Mouse (Mus musculus): ENCODE results near the gene Olfr1277. TPM values are rescaled to one million over a fixed set of nuclear protein-coding genes. Genes with fewer than 3 reads are reported as not detected.

The Olfr1277 gene
- polyA plus RNA-seq (2012; ENCODE audit: low replicate concordance) = not detected in 2 replicates

GRCm38 (mm10) chr2:111274006-111274405 is at the start of gene Olfr1277:
Olfr1277 (minus strand) TSS chr2:111274106.

GRCm38 (mm10) chr2:111313717-111314116 is 39.8 kb upstream of the Olfr1277 start, which contains the start of gene Olfr1280:
Olfr1280 (plus strand) TSS chr2:111314017.

GRCm38 (mm10) chr2:111300374-111300773 is 26.5 kb upstream of the Olfr1277 start, which contains the start of gene Olfr1279:
Olfr1279 (plus strand) TSS chr2:111300635.

GRCm38 (mm10) chr2:111289836-111290235 is 15.9 kb upstream of the Olfr1277 start, which contains the start of gene Olfr1278:
Olfr1278 (plus strand) TSS chr2:111290136.

GRCm38 (mm10) chr2:111254216-111254615 is 19.7 kb downstream of the Olfr1277 start, which contains the start of gene Olfr1276:
Olfr1276 (plus strand) TSS chr2:111254516.

GRCm38 (mm10) chr2:111235186-111235585 is 38.7 kb downstream of the Olfr1277 start, which contains the start of gene Olfr1275:
Olfr1275 (minus strand) TSS chr2:111235286.

GRCm38 (mm10) chr2:111229502-111229901 is 44.4 kb downstream of the Olfr1277 start, which contains the start of gene 4930430A15Rik:
4930430A15Rik (minus strand) TSS chr2:111229602.

Other genes with a start within 250 kb of the Olfr1277 start
- not detected in 2 replicates for gene Gm13941, start 168.1 kb downstream of the Olfr1277 start, polyA plus RNA-seq (2012; ENCODE audit: low replicate concordance)
- not detected in 2 replicates for gene Gm15130, start 121.2 kb downstream of the Olfr1277 start, polyA plus RNA-seq (2012; ENCODE audit: low replicate concordance)
- gene 4930430A15Rik, start 44.5 kb downstream of the Olfr1277 start, polyA plus RNA-seq (2012; ENCODE audit: low replicate concordance) = not detected in 2 replicates
- gene Olfr1275, start 38.8 kb downstream of the Olfr1277 start, polyA plus RNA-seq (2012; ENCODE audit: low replicate concordance) = not detected in 2 replicates
- 0.03 TPM in 1 of 2 replicates, not detected in the other for gene Olfr1276, start 19.6 kb downstream of the Olfr1277 start, polyA plus RNA-seq (2012; ENCODE audit: low replicate concordance)
- gene Olfr1278, start 16.0 kb upstream of the Olfr1277 start, polyA plus RNA-seq (2012; ENCODE audit: low replicate concordance) = not detected in 2 replicates
- gene Olfr1279, start 26.5 kb upstream of the Olfr1277 start, polyA plus RNA-seq (2012; ENCODE audit: low replicate concordance) = not detected in 2 replicates
- not detected in 2 replicates for gene Olfr1280, start 39.9 kb upstream of the Olfr1277 start, polyA plus RNA-seq (2012; ENCODE audit: low replicate concordance)
- gene Olfr1281, start 52.4 kb upstream of the Olfr1277 start, polyA plus RNA-seq (2012; ENCODE audit: low replicate concordance) = not detected in 2 replicates
- gene Olfr1282, start 62.0 kb upstream of the Olfr1277 start, polyA plus RNA-seq (2012; ENCODE audit: low replicate concordance) = not detected in 2 replicates
- not detected in 2 replicates for gene Olfr1283, start 92.7 kb upstream of the Olfr1277 start, polyA plus RNA-seq (2012; ENCODE audit: low replicate concordance)
- gene Olfr1284, start 101.4 kb upstream of the Olfr1277 start, polyA plus RNA-seq (2012; ENCODE audit: low replicate concordance) = not detected in 2 replicates
- not detected in 2 replicates for gene Olfr1286, start 149.0 kb upstream of the Olfr1277 start, polyA plus RNA-seq (2012; ENCODE audit: low replicate concordance)
- not detected in 2 replicates for gene Olfr1287, start 175.0 kb upstream of the Olfr1277 start, polyA plus RNA-seq (2012; ENCODE audit: low replicate concordance)
- not detected in 2 replicates for gene Olfr1288, start 200.0 kb upstream of the Olfr1277 start, polyA plus RNA-seq (2012; ENCODE audit: low replicate concordance)
- not detected in 2 replicates for gene Olfr1289, start 206.7 kb upstream of the Olfr1277 start, polyA plus RNA-seq (2012; ENCODE audit: low replicate concordance)
- gene Olfr1290, start 219.7 kb upstream of the Olfr1277 start, polyA plus RNA-seq (2012; ENCODE audit: low replicate concordance) = not detected in 2 replicates
- gene Olfr1291-ps1, start 223.1 kb upstream of the Olfr1277 start, polyA plus RNA-seq (2012; ENCODE audit: low replicate concordance) = not detected in 2 replicates

Measured in leukemia stem cell, adult 10-12 weeks (primary cell).